Mouse (Mus musculus): ENCODE results near the gene Ap1s3.
"Not testable (repeated sequence)": the region's sequence is repeated elsewhere in the genome, so short reads cannot be mapped to it uniquely, and the experiment has no call there.

The Ap1s3 gene

DNA sequence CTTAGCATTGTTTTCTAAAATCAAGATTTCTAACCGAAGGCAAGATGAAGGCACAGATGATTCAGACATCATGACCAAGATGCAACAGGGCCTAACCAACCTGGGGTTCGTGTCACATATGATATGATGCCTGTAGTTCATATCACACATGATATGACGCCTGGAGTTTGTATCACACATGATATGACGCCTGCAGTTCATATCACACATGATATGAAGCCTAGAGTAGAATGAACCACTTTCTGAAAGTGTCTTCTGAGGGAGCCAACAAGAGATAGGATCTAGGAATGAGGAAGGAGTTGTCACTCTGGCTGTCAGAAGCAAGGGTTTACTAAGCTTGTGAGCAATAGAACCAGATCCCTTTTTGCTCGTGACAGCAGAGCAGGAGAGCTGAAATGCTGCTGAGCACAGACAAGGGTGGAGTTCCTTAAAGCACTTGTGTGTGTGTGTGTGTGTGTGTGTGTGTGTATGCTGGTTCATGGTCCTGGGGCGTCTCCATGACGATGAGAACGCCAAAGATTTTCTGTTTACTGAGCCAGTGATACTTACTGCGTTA, 2.3 kb downstream of the Ap1s3 start:
- DNase-seq (ENCODE audit: low read depth, low spot score), result no peak

DNA sequence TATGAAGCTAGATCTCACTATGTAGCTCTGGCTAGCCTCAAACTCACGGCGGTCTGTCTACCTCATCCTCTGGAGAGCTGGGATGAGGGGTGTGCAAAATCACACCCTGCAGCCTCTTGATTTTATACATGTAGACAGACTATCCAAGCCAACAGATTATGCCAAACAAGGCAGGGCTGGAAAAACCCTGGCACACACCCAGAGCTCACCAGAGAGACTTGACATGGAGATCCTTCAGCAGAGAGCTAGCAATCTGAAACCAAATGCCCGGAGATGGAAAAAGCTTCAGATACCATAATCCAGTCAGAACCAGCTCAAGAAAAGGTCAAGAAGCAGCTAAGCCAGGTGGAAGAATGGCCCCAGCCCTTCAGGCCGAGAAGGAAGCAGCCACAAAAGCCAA, 6.9 kb downstream of the Ap1s3 start:
- no peak for DNase-seq (ENCODE audit: low read depth, low spot score)

DNA sequence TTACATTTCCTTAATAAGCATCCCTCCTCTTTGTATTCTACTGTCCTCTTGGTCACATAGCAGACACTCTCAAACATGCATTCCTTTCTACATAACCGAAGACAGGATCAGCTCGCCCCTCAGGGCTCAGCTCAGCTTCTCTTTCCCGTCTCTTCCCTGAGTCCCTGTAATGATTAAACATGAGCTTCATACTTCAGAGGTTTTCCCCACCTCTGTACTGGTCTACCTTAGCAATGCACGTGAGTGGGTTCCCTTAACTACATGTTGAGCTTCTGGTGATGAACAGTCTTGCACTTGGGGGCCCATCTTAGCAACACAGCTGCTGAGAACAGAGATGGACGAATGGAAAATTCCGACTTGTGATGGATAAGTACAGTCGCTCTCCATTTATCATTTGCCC, 12.2 kb downstream of the Ap1s3 start:
- no peak for DNase-seq (ENCODE audit: low read depth, low spot score)

DNA sequence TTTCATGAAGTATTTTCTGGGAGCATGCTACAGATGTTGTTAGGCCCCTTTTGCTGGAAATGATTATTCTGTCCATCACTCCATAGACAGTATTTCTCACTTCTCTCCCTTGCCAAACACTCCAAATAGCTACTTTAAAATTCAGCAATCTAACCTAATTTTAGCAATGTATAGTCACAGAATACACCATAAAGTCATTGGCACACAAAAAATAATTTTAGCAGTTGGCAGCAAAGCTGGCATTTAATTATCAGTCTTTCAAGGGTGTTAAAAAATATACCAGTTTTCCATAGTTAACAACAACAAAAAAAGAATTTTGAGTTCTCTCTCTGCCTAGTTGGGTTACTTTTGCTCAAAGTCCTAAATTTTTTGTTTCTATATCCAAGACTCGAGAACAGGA, 14.4 kb downstream of the Ap1s3 start:
- DNase-seq (ENCODE audit: low read depth, low spot score), result no peak

DNA sequence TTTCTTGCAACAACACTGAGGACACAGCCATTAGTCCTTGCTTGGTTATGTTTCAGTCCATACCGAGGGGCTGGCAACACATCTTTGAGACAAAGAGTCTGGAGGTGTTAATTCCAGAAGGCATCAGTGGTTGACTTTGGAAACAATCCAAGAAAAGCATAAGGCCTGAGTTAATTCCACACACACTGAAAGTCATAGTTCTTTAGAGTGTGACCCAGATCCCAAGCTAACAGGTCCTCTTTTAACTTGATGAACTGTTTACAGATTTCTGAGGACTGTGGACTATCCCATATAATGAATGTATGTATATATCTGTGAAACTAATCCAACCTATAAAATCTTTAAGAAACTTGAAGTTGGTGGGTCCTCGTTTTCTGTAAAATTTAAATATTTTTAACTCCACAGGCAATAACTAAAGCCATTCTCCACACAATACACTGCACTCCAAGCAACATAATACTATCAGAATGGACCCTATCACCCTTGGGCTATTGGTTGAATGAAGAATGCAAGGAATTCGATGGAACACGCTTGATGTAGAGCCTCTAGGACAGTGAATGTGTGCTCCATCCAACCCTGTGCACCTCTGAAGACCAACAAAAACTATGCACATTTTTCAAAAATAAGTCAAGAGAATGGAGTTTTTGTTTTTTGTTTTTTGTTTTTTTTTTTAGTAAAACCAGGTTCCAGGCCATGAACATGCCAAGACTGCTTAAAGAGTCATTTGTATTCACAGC, 15.8 kb downstream of the Ap1s3 start:
- no peak for DNase-seq (ENCODE audit: low read depth, low spot score)

DNA sequence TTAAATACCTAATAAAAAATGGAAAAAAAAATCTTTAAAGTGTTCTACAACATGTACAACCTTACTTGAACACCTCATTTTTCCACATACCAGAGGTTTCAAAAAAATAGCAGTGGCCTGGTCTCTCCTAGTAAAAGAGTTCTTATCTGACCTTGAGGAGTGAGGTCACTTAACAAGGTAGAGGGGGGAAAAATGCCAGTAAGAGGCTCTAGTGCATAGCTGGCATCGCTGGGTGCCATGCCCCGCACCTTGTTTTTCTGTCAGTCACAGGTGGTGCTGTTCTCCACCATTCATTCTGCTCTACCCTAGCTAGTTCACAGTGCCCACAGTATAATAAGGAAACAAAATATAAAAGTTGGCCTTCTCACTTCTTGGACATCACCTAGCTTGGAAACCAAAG, 16.8 kb downstream of the Ap1s3 start:
- DNase-seq (ENCODE audit: low read depth, low spot score), result no peak

DNA sequence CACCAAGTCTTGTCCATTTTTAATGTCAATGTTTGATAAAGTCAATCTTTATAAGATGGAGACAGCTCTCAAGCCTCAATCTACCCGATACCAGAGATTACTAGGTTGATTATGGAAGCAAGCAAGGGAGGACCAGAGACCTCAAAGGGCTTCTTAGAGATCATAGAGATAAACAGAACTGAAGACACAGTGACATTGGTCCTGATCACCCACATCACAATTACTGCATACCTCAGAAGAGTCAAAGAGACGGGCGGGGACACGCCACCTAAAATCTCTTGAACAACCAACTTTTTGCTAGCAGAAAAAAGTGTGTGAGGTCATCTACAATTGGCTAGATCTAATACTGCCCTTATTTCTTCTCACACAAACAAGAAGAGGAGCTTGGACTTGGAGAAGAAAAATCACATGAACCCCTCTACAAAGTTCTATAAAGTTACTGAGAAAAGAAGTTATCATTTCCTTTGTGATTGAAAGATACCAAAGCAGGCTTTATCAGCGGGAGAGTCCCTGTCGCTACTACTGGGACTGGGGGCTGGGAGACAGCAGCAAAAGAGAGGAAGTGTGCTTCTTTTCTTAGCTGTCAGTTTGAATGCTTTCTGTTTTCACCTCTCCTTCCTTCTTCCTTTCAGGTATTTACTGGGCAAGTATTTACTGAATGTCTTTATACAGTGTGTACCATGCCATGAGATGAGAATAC, 28.2 kb downstream of the Ap1s3 start:
- DNase-seq (ENCODE audit: low read depth, low spot score), result no peak

DNA sequence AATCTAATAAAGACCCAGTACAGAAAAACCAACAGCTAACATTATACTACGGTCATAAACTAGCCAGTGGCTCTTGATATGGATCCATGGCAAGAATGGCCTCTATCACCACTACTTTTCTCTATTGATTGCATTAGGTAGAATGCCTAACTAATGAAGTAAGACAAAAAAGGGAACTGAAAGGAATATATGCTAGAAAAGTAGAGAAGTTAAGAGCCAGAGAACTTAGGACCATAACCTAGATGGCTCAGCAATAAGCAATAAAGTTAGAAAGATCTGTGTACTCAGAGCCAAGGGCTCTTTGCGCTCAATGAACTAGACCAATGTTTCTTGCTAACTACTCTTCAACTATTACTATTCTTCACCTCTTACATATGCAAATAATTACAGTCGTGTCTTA, 29.1 kb downstream of the Ap1s3 start:
- no peak for DNase-seq (ENCODE audit: low read depth, low spot score)

DNA sequence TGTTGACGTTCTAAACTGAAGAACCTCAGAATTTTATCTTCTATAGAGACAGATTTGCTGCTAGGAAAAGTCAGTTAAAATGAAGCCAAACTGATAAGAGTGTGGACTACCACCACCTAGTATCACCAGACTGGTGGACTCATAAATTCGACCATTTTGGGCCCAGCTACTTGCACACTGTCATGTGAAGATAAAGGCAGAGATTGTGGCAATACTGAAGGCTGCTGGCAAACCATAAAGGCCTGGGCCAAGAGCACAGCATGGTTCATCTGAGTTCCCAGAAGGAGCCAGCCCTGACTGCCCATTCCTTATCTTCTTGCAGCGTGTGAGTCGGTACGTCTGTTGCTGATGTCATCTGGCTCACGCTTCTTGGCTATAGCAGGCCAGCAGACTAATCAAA, 30.4 kb downstream of the Ap1s3 start:
- DNase-seq (ENCODE audit: low read depth, low spot score), result no peak

DNA sequence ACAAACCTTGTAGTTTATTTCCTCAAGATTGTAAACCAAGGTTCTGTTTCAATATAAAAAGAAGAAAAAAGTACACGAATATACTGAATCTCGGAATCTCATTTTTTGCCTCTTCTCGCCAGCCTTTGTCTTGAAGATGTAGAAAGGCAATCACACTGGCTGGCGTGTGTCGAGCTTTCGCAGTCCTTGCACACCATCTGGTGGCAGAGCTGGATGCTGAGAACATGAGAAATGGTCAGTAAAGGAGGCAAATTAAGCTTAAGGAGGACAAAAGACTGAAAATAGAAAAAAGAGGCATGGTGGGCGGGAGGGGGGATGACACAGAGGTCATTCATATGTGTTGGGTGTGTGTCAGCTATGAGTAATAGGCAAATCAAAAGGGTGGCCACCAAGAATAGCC, 31.6 kb downstream of the Ap1s3 start:
- no peak for DNase-seq (ENCODE audit: low read depth, low spot score)

DNA sequence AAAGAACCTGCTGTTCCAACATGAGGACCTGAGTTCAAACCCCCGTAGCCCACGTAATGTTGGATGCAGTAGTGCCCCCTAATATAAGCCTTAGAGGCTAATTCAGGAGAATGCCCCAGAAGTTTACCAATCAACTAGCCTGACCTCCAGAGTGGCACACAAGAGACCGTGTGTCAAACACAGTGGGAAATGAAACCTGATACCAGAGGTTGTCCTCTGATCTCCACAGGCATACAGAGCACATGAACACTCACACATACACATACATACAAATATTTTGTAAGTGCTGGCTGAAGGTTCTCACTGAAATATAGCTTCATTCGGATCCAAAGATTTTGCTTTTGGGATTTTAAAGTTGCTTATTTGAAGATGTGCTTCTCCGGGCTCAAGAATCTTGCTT, 32.1 kb downstream of the Ap1s3 start:
- no peak for DNase-seq (ENCODE audit: low read depth, low spot score)

DNA sequence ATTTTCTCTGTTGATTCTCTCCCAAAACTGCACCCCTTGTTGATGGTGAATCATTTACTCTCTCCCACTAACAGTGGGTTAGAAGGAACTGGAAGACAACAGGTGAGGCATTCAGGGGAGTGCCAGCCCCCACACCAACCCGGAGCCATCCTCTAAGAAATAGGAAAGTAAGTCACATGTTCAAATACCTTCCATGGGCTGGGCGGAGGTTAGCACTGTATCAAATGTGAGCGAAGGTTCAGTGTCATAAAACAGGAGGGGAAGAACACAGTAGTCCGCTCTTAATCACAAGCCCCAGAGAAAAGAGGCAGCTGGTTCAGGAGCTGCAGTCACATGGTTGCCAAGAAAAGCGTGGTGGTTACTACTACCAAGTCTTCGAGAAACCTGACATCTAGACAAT, 32.7 kb downstream of the Ap1s3 start:
- no peak for DNase-seq (ENCODE audit: low read depth, low spot score)

DNA sequence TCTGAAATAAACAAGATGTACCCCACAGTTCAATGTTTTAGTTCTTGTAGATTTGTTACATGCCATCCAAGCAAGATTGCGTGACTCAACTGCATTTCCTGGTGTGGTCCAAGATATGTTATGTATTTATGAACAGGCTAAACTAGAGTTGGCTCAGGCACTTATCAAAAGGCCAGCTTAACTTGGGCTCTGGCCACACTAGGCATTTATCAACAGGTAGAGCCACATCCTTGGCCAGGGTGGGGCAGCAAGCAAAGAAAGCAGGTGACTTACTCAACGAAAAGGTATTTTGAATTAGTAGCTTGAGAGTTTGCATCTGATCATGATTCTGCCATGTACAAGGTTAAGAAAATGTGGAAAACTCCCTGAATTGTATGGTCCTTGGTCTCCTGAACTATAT, 34.0 kb downstream of the Ap1s3 start:
- DNase-seq (ENCODE audit: low read depth, low spot score), result no peak

DNA sequence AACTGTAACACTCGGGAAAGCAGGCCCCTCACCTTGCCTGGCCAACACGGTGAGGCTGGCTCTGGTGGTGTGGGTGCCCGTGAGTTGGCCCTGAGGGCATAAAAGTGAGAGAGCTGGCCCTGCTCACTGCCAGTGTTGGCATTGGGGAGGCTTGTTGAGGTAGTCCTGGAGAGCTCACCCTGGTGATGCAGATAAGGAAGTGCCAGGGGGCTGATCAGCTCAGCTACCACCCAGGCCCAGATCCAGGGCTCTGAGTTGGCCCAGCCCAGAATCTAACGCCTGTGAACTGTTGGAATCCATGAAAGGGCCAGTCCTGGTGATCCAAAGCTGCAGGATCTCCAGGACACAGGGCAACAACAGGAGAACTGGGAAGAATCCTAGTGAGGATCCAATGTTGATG, 40.3 kb downstream of the Ap1s3 start:
- no peak for DNase-seq (ENCODE audit: low read depth, low spot score)

DNA sequence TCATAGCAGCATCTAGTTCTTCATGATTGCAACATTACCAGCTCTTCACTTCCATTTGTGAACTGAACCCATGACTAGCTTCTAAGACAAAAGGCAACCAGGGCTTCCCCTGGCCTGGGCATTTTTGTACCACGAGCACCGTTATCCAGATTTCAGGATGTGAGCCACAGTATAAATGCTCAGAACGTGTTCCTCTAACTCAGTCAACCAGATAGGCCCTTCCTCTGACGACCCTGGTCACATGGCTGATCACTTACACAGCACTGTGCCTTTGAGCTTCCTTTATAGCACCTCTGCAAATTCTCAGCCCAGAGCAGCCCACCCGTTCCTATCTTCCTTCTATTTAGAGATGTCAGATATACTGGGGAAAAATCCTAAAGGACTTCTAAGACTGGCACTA, 42.0 kb downstream of the Ap1s3 start:
- no peak for DNase-seq (ENCODE audit: low read depth, low spot score)

DNA sequence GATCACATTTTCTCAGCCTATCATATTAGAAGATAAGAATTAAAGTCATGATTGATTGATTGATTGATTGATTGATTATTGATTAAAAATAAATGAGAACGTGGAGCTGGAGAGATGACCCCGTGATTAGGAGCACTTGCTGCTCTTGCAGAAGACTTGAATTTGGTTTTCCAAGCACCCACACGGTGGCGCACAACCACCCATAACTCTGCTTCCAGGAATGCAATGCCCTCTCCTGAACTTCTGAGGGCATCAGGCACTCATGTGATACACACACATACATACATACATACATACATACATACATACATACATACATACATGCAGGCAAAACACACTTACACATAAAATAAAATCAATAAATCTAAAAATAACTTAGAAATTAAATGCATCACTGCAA, 45.6 kb downstream of the Ap1s3 start:
- peak; percentile 10 for DNase-seq (ENCODE audit: low read depth, low spot score)

DNA sequence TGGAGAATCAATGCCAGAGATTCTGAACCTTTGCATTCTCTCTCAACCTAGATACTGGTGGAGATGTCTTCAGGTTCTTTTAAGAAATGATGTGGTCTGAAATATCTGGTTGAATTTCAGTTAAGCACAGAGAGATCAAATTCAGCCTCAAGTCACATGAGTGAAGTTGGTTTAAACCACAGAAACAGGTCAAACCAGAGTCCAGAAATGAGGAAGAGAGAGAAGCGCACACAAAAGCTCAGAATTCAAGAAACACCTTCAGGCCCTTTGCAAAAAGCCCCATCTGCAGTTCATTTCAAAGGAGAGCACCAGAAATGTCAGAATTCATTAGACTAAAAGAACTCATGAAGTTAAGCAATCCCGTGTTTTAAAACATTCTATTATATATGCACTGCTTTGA, 52.3 kb downstream of the Ap1s3 start:
- no peak for DNase-seq (ENCODE audit: low read depth, low spot score)

DNA sequence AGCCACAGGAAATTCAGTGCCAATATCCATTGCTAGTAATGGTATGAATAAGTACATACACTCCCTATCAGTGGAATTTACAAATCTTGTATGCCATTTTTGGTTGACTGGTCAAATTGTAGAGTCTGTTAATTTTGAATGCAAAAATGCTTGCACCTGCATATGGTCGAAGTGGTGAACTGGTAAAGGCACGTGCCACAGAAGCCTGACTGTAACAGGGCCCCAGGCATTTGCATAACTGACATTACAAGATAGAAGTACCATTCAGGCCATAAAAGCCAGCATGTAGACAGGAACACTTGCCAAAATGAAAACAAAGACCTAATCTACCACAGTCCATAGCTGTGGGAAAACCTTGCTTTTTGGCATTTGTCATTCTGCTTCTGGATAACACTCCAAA, 55.3 kb downstream of the Ap1s3 start:
- no peak for DNase-seq (ENCODE audit: low read depth, low spot score)

DNA sequence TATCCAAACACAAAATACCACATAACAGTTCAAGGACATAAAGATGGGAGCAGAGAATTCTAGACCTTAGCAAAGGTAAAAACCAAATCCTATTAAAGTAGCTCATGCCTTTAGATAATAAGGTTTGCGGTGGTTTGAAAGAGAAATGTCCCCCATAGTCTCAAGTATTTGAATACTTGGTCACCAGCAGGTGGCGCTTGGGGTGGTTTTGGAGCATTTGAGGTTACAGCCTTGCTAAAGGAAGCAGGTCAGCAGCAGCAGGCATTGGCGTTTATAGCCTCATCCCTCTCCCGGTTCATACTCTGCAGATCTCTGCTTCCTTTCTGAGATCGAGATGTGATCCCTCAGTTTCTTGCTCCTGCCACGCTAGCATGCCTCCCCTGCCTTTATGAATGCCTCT, 57.3 kb downstream of the Ap1s3 start:
- peak; percentile 64 for DNase-seq (ENCODE audit: low read depth, low spot score)

DNA sequence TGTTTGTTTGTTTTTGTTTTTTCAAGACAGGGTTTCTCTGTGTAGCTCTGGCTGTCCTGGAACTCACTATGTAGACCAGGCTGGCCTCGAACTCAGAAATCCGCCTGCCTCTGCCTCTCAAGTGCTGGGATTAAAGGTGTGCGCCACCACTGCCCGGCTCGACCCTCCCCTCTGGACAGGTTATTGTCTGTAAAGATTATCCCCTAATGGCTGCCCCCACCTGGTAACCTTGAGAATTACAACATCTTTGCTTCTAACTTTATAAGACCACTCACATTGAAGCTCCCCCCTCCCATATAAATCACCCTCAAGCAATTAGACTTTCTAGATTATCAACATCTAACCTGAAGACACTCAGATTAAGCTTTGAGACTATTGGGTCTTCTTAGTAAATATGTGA, 60.5 kb downstream of the Ap1s3 start:
- peak; percentile 65 for DNase-seq (ENCODE audit: low read depth, low spot score)

DNA sequence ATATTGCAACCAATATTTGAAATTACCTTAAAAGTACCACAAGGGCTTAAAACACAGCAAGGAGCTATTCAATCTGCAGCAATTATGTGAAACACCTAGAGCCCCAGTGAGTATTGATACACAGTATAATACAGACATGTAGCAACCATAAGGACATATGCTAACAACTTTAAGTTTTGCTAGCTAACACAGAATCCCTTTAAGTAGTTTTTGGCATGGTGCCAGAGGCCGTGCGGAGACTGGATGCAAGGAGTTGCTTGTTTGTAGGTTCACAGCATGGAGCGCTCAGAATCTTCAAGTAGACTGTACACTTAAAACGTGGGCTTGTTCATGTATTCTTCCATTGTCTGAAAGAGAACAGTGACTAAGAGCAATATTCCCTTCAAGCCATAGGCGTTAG, 62.9 kb downstream of the Ap1s3 start:
- not testable (repeated sequence) for DNase-seq (ENCODE audit: low read depth, low spot score)

DNA sequence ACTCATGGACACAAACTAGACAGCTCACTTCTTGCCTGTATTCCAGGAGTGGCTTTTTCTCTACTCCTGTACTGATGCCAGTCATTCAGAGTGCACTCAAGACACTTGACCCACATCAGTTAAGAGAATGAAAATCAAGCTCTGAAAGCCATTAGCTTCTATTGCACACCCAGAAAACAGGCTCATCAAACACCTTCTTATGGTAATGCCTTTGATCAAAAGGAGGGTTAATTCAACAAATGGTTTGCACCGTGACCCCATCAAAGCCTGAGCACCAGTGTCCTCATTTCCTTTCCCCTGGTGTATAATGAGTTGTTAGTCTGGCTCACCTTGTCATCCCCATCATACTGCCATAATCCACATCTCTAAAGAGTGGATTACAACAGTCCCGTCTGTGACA, 69.3 kb downstream of the Ap1s3 start:
- no peak for DNase-seq (ENCODE audit: low read depth, low spot score)
